10 mouse cellular contexts compared by ENCODE assay signal in the genomic region with DNA sequence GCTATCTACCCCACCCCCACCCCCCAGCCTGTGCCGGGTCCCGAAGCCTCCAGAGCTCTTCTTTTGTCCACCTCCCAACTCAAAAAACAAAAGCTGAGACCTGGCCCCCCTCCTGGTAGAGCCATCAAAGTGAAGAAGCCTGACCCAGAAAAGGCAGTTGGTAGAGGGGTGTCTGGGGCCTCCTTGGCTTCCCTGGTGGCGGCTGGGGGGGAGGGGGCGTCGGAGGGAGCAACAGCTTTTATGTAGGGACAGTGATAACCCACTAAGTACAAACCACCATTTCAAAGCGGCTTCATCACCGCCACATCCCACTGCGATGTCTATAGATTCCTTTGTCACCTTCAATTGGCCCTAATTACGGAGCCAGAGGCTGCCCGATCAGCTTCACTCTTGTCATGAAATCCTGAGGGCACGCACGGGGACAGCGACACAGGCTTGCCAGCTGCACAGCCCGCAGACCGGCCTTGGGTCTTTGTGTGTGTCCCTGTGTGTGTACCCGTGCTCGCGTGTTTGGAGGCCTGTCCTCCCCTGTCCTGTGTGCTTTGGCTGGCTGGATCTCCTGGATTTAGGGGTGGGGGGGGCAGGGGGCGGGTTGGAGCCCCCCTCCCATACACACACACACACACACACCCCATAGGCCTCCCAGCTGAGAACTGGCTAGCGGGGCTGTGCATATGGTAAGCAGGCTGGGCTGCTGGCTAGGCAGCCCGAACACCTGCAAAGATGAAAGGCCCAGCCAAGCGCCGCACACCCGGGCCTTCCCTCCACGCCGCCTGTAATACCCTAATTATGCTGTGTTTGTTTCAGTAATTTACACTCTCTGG.
A peak's percentile ranks its signal among the peaks of the same experiment; 100 is the strongest.
DNase-seq lines count a peak whose midpoint lies in the region; ATAC-seq and TF ChIP-seq lines count a peak whose summit lies in the region.
"Had no signal": no experiment of that assay in that cellular context is flagged by ENCODE, and none has a peak within 500 bp of the region (broad histone marks: within the 10 kb centered on the region; RNA-seq: fewer than 3 reads in every experiment).

No protein-coding gene starts in this region.

- H3K36me3 ChIP-seq in ES-Bruce4 (ENCODE audit: control insufficient read depth, insufficient read depth, low read length, poor library complexity, severe bottlenecking), result no peaks in the 10 kb centered on the region
- no peaks in the 10 kb centered on the region for H3K36me3 ChIP-seq in forebrain, embryonic 13.5 days (ENCODE audit: poor library complexity, severe bottlenecking)
- no peaks in the 10 kb centered on the region for H3K36me3 ChIP-seq in midbrain, embryonic 11.5 days (ENCODE audit: control insufficient read depth, insufficient read depth, low read length)
- H3K36me3 ChIP-seq in kidney, embryonic 14.5 days (ENCODE audit: control insufficient read depth, insufficient read depth, low read length), result no peaks in the 10 kb centered on the region

- peak; percentile 39 for DNase-seq in R1 (ENCODE audit: low read depth, low spot score)
- DNase-seq in midbrain, embryonic 11.5 days (ENCODE audit: low spot score, missing footprints), result peak; percentile 93
- no peak for DNase-seq in kidney, postnatal 14 days
- DNase-seq in gastrocnemius, adult 18-20 months (ENCODE audit: low spot score), result no peak
- DNase-seq: kidney, postnatal 25 days; lung, postnatal 14 days; right cerebral cortex, postnatal 25 days had no signal

- peaks cover 26% of the 10 kb centered on the region for H3K4me1 ChIP-seq in ES-Bruce4 (ENCODE audit: control insufficient read depth, insufficient read depth, low read length)
- peaks cover 100% of the 10 kb centered on the region for H3K4me1 ChIP-seq in forebrain, embryonic 13.5 days
- H3K4me1 ChIP-seq in midbrain, embryonic 11.5 days (ENCODE audit: control insufficient read depth, insufficient read depth, low read length), result peaks cover 89% of the 10 kb centered on the region
- peaks cover 85% of the 10 kb centered on the region for H3K4me1 ChIP-seq in kidney, embryonic 14.5 days (ENCODE audit: control insufficient read depth, insufficient read depth, low read length)

- no peak; the same call in 1 of the 2 replicates for TF ChIP-seq EP300 in ES-Bruce4 (IDR thresholded peaks at IDR 0.05; ENCODE audit: insufficient read depth, low read depth, low read length)

- H3K9me3 ChIP-seq in ES-Bruce4 (replicated peaks; ENCODE audit: control insufficient read depth, insufficient read depth, low read length, poor library complexity, severe bottlenecking), result no peaks in the 10 kb centered on the region
- no peaks in the 10 kb centered on the region for H3K9me3 ChIP-seq in forebrain, embryonic 13.5 days (replicated peaks)
- H3K9me3 ChIP-seq in midbrain, embryonic 11.5 days (ENCODE audit: control insufficient read depth, low read length), result no peaks in the 10 kb centered on the region
- H3K9me3 ChIP-seq in kidney, embryonic 14.5 days (ENCODE audit: control insufficient read depth, low read length), result no peaks in the 10 kb centered on the region

- 0 out of 2 replicates have a peak overlapping the region, but pooled peaks have one; percentile 7 for H3K27ac ChIP-seq in ES-Bruce4 (ENCODE audit: insufficient read depth, low read length)
- peak overlapping the region; percentile 95 for H3K27ac ChIP-seq in forebrain, embryonic 13.5 days
- H3K27ac ChIP-seq in midbrain, embryonic 11.5 days (ENCODE audit: low read depth, low read length), result peak overlapping the region; percentile 87
- no peak overlapping the region for H3K27ac ChIP-seq in kidney, embryonic 14.5 days (ENCODE audit: low read depth, low read length)

- 2% methylated on average over 25 of the region's 26 CpGs for WGBS in forebrain, embryonic 13.5 days
- 4% methylated on average over 26 of the region's 26 CpGs for WGBS in midbrain, embryonic 11.5 days
- WGBS in kidney, embryonic 14.5 days, result 37% methylated on average over 25 of the region's 26 CpGs

- peak; percentile 78 for ATAC-seq in forebrain, embryonic 13.5 days
- peak; percentile 30; the same call in 1 of the 2 replicates for ATAC-seq in midbrain, embryonic 11.5 days (ENCODE audit: low FRiP score)
- ATAC-seq in kidney, embryonic 14.5 days (ENCODE audit: low FRiP score, low TSS enrichment), result no peak

- no peak for TF ChIP-seq POLR2A in ES-Bruce4 (IDR thresholded peaks at IDR 0.05; ENCODE audit: insufficient read depth, low read length)

- H3K4me3 ChIP-seq in ES-Bruce4 (ENCODE audit: low read depth, low read length), result no peak overlapping the region
- 0 out of 2 replicates have a peak overlapping the region, but pooled peaks have one; percentile 4 for H3K4me3 ChIP-seq in forebrain, embryonic 13.5 days
- H3K4me3 ChIP-seq in midbrain, embryonic 11.5 days (ENCODE audit: low read depth, low read length), result no peak overlapping the region
- H3K4me3 ChIP-seq in kidney, embryonic 14.5 days (ENCODE audit: low read length), result no peak overlapping the region

- TF ChIP-seq CTCF in ES-Bruce4 (IDR thresholded peaks at IDR 0.05; ENCODE audit: low read depth, low read length), result no peak

- H3K4me2 ChIP-seq in forebrain, embryonic 13.5 days, result peak overlapping the region; percentile 48
- H3K4me2 ChIP-seq in midbrain, embryonic 11.5 days, result peak overlapping the region; percentile 26
- H3K4me2 ChIP-seq in kidney, embryonic 14.5 days (replicated peaks; ENCODE audit: low read depth, low read length), result no peak overlapping the region

- H3K27me3 ChIP-seq in ES-Bruce4 (ENCODE audit: control insufficient read depth, insufficient read depth, low read length, poor library complexity, severe bottlenecking), result no peaks in the 10 kb centered on the region
- H3K27me3 ChIP-seq in forebrain, embryonic 13.5 days, result no peaks in the 10 kb centered on the region; the same call in 1 of the 2 replicates
- H3K27me3 ChIP-seq in midbrain, embryonic 11.5 days (ENCODE audit: control insufficient read depth, insufficient read depth, low read length), result peaks cover 8% of the 10 kb centered on the region
- no peaks in the 10 kb centered on the region for H3K27me3 ChIP-seq in kidney, embryonic 14.5 days (ENCODE audit: control insufficient read depth, insufficient read depth, low read length)

- peak overlapping the region; percentile 9; the same call in 1 of the 2 replicates for H3K9ac ChIP-seq in ES-Bruce4 (ENCODE audit: low read depth, poor library complexity, severe bottlenecking)
- H3K9ac ChIP-seq in forebrain, embryonic 13.5 days, result peak overlapping the region; percentile 55
- peak overlapping the region; percentile 48 for H3K9ac ChIP-seq in midbrain, embryonic 11.5 days (ENCODE audit: low read length)
- no peak overlapping the region for H3K9ac ChIP-seq in kidney, embryonic 14.5 days (ENCODE audit: low read depth, low read length)

Comparison
In these comparisons a context has a peak if more than half of its experiments do, and no peak if none do; other contexts are left out.
1. DNase-seq: peak in R1 (single experiment) and midbrain, embryonic 11.5 days (single experiment); none in kidney, postnatal 14 days (single experiment) and gastrocnemius, adult 18-20 months (single experiment).